Mouse (Mus musculus) hindbrain, embryonic 12.5 days (tissue): ENCODE data around the gene Scel. TPM values are rescaled to one million over a fixed set of nuclear protein-coding genes. Genes with fewer than 3 reads are reported as not detected.
"Not testable (repeated sequence)": the region's sequence is repeated elsewhere in the genome, so short reads cannot be mapped to it uniquely, and the experiment has no call there.

ENCODE experiments used
- ATAC-seq: fragments of 200-750 bp; cut with Nextera tagmentation; 2 replicates; pipeline ENCODE4 v1.8.0; 2017; ENCODE audit warnings: moderate TSS enrichment; ENCODE audit not compliant: low FRiP score
- H3K27ac ChIP-seq: fragments of 300-500 bp; sonication (generic); 2 replicates; pipeline ENCODE4 v1.5.1; 2016; ENCODE audit warnings: mild to moderate bottlenecking
- H3K27me3 ChIP-seq: fragments of 300-500 bp; sonication (generic); 2 replicates; pipeline ENCODE4 v1.6.1; 2016; ENCODE audit warnings: mild to moderate bottlenecking
- H3K36me3 ChIP-seq: fragments of 300-500 bp; sonication (generic); 2 replicates; pipeline ENCODE4 v1.6.1; 2016; ENCODE audit warnings: mild to moderate bottlenecking
- H3K4me1 ChIP-seq: fragments of 300-500 bp; sonication (generic); 2 replicates; pipeline ENCODE4 v1.6.1; 2016
- H3K4me2 ChIP-seq: fragments of 300-500 bp; sonication (generic); replicated peaks from 2 replicates; pipeline ENCODE4 v1.6.1; 2016; ENCODE audit warnings: mild to moderate bottlenecking
- H3K4me3 ChIP-seq: fragments of 300-500 bp; sonication (generic); 2 replicates; pipeline ENCODE4 v1.5.1; 2016; ENCODE audit warnings: mild to moderate bottlenecking
- H3K9ac ChIP-seq: fragments of 300-500 bp; sonication (generic); 2 replicates; pipeline ENCODE4 v1.6.1; 2016; ENCODE audit warnings: mild to moderate bottlenecking, moderate library complexity
- H3K9me3 ChIP-seq: fragments of 300-500 bp; sonication (generic); replicated peaks from 2 replicates; pipeline ENCODE4 v1.6.1; 2016; ENCODE audit warnings: mild to moderate bottlenecking
- WGBS: fragments of 180-500 bp; shearing (Covaris S2); methylation state at CpG from one replicate; pipeline ENCODE4 v1.1.7; 2016; 5-methylcytosine and 5-hydroxymethylcytosine counted together
- polyA plus RNA-seq: library from polyadenylated mRNA; unstranded; fragments of >200 nt; fragmentation: Nextera tagmentation; extraction: Ambion mirVana; gene quantifications from 2 replicates; pipeline ENCODE4 v1.2.1, GENCODE M21; 2016

Gene Scel
- polyA plus RNA-seq, result 0.12 and 0.21 TPM in 2 replicates

- H3K27ac ChIP-seq, result no peak within 1 kb of the TSS
- 18% methylated on average over 14 of the region's 14 CpGs for WGBS
- H3K36me3 ChIP-seq, result no peaks in the 10 kb centered on the region
- H3K9me3 ChIP-seq, result no peaks in the 10 kb centered on the region
- peaks cover 8% of the 10 kb centered on the region for H3K4me1 ChIP-seq
- H3K9ac ChIP-seq, result no peak within 1 kb of the TSS
- no peak within 1 kb of the TSS for H3K4me3 ChIP-seq
- peak within 1 kb of the TSS; percentile 37 for H3K4me2 ChIP-seq
- no peak for ATAC-seq
- H3K27me3 ChIP-seq, result no peaks in the 10 kb centered on the region
Observed at GRCm38 (mm10) chr14:103512802-103513472, at the start of gene Scel. TSS of gene Scel (plus strand) at chr14:103513342.

GRCm38 (mm10) chr14:103468691-103469463 is 44.3 kb upstream of the Scel start:
- ATAC-seq, result no peak
- no peaks in the 10 kb centered on the region for H3K9me3 ChIP-seq
- no peak overlapping the region for H3K9ac ChIP-seq
- 83% methylated on average over 12 of the region's 12 CpGs for WGBS
- H3K4me3 ChIP-seq, result no peak overlapping the region
- no peaks in the 10 kb centered on the region for H3K27me3 ChIP-seq
- H3K36me3 ChIP-seq, result no peaks in the 10 kb centered on the region
- no peak overlapping the region for H3K27ac ChIP-seq
- H3K4me2 ChIP-seq, result no peak overlapping the region
- H3K4me1 ChIP-seq, result peaks cover 15% of the 10 kb centered on the region

DNA sequence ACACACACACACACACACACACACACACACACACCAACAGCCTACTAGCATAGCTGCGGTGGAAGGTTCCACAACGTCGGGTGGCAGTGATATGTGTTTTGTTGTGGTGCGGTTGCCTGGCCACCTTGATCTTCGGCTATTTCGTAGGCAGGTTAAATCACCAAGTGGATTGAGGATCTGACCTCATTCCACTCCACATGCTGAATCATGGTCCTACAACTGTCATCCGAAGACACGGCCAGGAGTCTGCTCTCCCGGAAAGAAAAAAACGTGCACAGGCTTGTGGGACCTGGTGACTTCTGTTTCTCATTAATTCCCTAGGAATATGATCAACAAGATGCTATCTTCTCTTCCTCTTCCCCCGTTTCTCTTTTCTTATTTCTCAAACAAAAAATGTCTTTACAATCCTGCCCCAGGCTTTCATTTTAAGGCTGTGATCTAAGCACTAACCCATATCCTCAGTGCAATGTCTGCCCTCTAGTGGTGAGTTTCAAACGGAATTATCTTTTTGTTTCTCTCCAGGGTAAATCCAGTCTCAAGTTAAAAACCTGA is 43.6 kb upstream of the Scel start:
- Histone ChIP-seq H3K4me1 (peaks cover 15% of the 10 kb centered on the region), H3K4me3 (no peak overlapping the region), H3K9ac (no peak overlapping the region), H3K36me3 (no peaks in the 10 kb centered on the region), H3K27ac (no peak overlapping the region), H3K9me3 (no peaks in the 10 kb centered on the region), H3K4me2 (peak overlapping the region; percentile 31; the same call in 1 of the 2 replicates), H3K27me3 (no peaks in the 10 kb centered on the region)
- WGBS, result 62% methylated on average over 12 of the region's 12 CpGs
- peak; percentile 72; the same call in 1 of the 2 replicates for ATAC-seq

- H3K4me3 ChIP-seq, result no peak overlapping the region
- no peak overlapping the region for H3K4me2 ChIP-seq
- H3K36me3 ChIP-seq, result no peaks in the 10 kb centered on the region
- H3K27ac ChIP-seq, result peak overlapping the region; percentile 40; the same call in 1 of the 2 replicates
- no peak overlapping the region for H3K9ac ChIP-seq
- no peaks in the 10 kb centered on the region for H3K27me3 ChIP-seq
- 64% methylated on average over 3 of the region's 3 CpGs for WGBS
- ATAC-seq, result no peak
- H3K9me3 ChIP-seq, result no peaks in the 10 kb centered on the region
- peaks cover 15% of the 10 kb centered on the region for H3K4me1 ChIP-seq
Observed at GRCm38 (mm10) chr14:103471074-103471778, 41.9 kb upstream of the Scel start.

GRCm38 (mm10) chr14:103471806-103472553 is 41.2 kb upstream of the Scel start:
- H3K4me1 ChIP-seq, result peaks cover 15% of the 10 kb centered on the region
- no peaks in the 10 kb centered on the region for H3K36me3 ChIP-seq
- no peaks in the 10 kb centered on the region for H3K9me3 ChIP-seq
- H3K4me2 ChIP-seq, result no peak overlapping the region
- peak overlapping the region; percentile 17; the same call in 1 of the 2 replicates for H3K27ac ChIP-seq
- ATAC-seq, result peak; percentile 61; the same call in 1 of the 2 replicates
- H3K4me3 ChIP-seq, result no peak overlapping the region
- 52% methylated on average over 7 of the region's 7 CpGs for WGBS
- H3K9ac ChIP-seq, result no peak overlapping the region
- no peaks in the 10 kb centered on the region for H3K27me3 ChIP-seq

DNA sequence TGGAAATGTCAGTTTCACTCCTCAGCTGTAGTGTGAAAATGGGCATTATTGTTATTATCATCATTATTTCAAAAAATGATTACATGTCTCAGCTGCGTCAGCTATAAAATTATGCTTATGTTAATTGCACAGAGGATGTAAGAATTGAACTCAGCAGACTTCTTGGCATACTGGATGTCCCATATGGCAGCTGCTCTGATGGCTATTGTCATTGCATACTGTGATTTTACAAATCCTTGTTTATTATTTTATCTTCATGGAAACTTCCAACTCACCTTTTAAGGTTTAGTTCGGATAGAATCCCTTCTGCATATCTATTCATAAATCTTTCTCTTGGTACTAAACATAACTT is 40.6 kb upstream of the Scel start:
- H3K27me3 ChIP-seq, result no peaks in the 10 kb centered on the region
- 82% methylated on average over 2 of the region's 2 CpGs for WGBS
- H3K4me3 ChIP-seq, result no peak overlapping the region
- no peaks in the 10 kb centered on the region for H3K36me3 ChIP-seq
- H3K9me3 ChIP-seq, result no peaks in the 10 kb centered on the region
- H3K4me2 ChIP-seq, result no peak overlapping the region
- no peak overlapping the region for H3K27ac ChIP-seq
- H3K4me1 ChIP-seq, result peaks cover 15% of the 10 kb centered on the region
- H3K9ac ChIP-seq, result no peak overlapping the region
- 0 out of 2 replicates have a peak, but pooled peaks have one; percentile 13 for ATAC-seq

GRCm38 (mm10) chr14:103475312-103475711 is 37.8 kb upstream of the Scel start:
- H3K9ac ChIP-seq, result no peak overlapping the region
- H3K27ac ChIP-seq, result no peak overlapping the region
- H3K27me3 ChIP-seq, result no peaks in the 10 kb centered on the region
- no peaks in the 10 kb centered on the region for H3K9me3 ChIP-seq
- no peaks in the 10 kb centered on the region for H3K36me3 ChIP-seq
- WGBS, result 66% methylated on average over 7 of the region's 7 CpGs
- ATAC-seq, result no peak
- peaks cover 13% of the 10 kb centered on the region for H3K4me1 ChIP-seq
- H3K4me3 ChIP-seq, result no peak overlapping the region
- no peak overlapping the region for H3K4me2 ChIP-seq

- 89% methylated on average over 3 of the region's 3 CpGs for WGBS
- ATAC-seq, H3K27me3 ChIP-seq, H3K4me3 ChIP-seq, H3K9me3 ChIP-seq, H3K4me2 ChIP-seq, H3K27ac ChIP-seq, H3K36me3 ChIP-seq, H3K9ac ChIP-seq: not testable (repeated sequence)
- peaks cover 10% of the 10 kb centered on the region for H3K4me1 ChIP-seq
Observed at GRCm38 (mm10) chr14:103476232-103476631, 36.9 kb upstream of the Scel start.

GRCm38 (mm10) chr14:103477281-103477680 is 35.9 kb upstream of the Scel start:
- H3K27me3 ChIP-seq, result no peaks in the 10 kb centered on the region
- H3K4me3 ChIP-seq, result no peak overlapping the region
- H3K9ac ChIP-seq, result no peak overlapping the region
- H3K4me1 ChIP-seq, result no peaks in the 10 kb centered on the region; the same call in 1 of the 2 replicates
- no peaks in the 10 kb centered on the region for H3K9me3 ChIP-seq
- WGBS, result 91% methylated on average over 3 of the region's 3 CpGs
- no peak for ATAC-seq
- no peaks in the 10 kb centered on the region for H3K36me3 ChIP-seq
- H3K27ac ChIP-seq, result no peak overlapping the region
- no peak overlapping the region for H3K4me2 ChIP-seq

- no peak for ATAC-seq
- no peak overlapping the region for H3K27ac ChIP-seq
- 71% methylated on average over 2 of the region's 2 CpGs for WGBS
- H3K9ac ChIP-seq, result no peak overlapping the region
- H3K4me2 ChIP-seq, result no peak overlapping the region
- no peaks in the 10 kb centered on the region for H3K36me3 ChIP-seq
- H3K9me3 ChIP-seq, result no peaks in the 10 kb centered on the region
- H3K27me3 ChIP-seq, result no peaks in the 10 kb centered on the region
- no peak overlapping the region for H3K4me3 ChIP-seq
- no peaks in the 10 kb centered on the region for H3K4me1 ChIP-seq
Observed at GRCm38 (mm10) chr14:103477959-103478358, 35.2 kb upstream of the Scel start.

DNA sequence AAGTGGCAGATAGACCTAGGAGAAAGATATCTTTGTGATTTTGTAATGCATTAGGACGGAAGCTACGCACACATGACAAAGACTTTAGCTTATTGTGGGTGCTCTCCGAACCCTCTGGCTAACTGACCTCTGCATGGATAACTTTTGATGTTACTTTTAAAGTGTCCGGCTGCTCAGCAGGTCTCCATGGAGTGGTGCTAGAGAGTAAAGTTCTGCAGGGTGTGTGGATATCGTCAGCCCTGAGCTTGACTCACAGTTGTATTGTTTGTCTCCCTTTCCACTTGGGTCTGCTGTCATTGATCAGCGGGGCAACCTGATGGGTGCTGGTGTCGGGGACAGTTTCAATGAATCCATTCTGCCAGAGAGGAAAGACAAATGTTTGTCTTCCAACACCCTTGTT is 33.7 kb upstream of the Scel start:
- ATAC-seq, result no peak
- no peak overlapping the region for H3K4me3 ChIP-seq
- no peak overlapping the region for H3K9ac ChIP-seq

More for the DNA sequence above, 33.7 kb upstream of the Scel start:
- Histone ChIP-seq H3K4me1 (no peaks in the 10 kb centered on the region), H3K9me3 (no peaks in the 10 kb centered on the region), H3K27me3 (no peaks in the 10 kb centered on the region), H3K4me2 (no peak overlapping the region), H3K27ac (no peak overlapping the region), H3K36me3 (no peaks in the 10 kb centered on the region)
- WGBS, result 58% methylated on average over 7 of the region's 7 CpGs
